Mouse (Mus musculus): ENCODE measurements at regions not wholly inside any gene's neighbourhood (a gene's known extent, or its start where the extent isn't known, plus 50 kb on each side); places are given as distances from the start of the nearest gene placed in this dataset.

GRCm38 (mm10) chr15:10899904-10900303, 52.2 kb upstream of the C1qtnf3 start:
- no peak for TF ChIP-seq CTCF (IDR thresholded peaks at IDR 0.05; ENCODE audit: low read depth, low read length)
- TF ChIP-seq POLR2A (IDR thresholded peaks at IDR 0.05; ENCODE audit: borderline replicate concordance, low read depth, low read length), result no peak
- Histone ChIP-seq H3K4me3 (ENCODE audit: insufficient read depth, low read length) (no peak overlapping the region), H3K4me1 (ENCODE audit: control insufficient read depth, insufficient read depth, low read length) (peaks cover 25% of the 10 kb centered on the region), H3K27ac (ENCODE audit: insufficient read depth, low read depth, low read length) (no peak overlapping the region)

GRCm38 (mm10) chr15:10901075-10901474, 51.1 kb upstream of the C1qtnf3 start:
- Histone ChIP-seq H3K27ac (ENCODE audit: insufficient read depth, low read depth, low read length) (no peak overlapping the region), H3K4me3 (ENCODE audit: insufficient read depth, low read length) (no peak overlapping the region), H3K4me1 (ENCODE audit: control insufficient read depth, insufficient read depth, low read length) (peaks cover 22% of the 10 kb centered on the region)
- no peak for TF ChIP-seq CTCF (IDR thresholded peaks at IDR 0.05; ENCODE audit: low read depth, low read length)

DNA sequence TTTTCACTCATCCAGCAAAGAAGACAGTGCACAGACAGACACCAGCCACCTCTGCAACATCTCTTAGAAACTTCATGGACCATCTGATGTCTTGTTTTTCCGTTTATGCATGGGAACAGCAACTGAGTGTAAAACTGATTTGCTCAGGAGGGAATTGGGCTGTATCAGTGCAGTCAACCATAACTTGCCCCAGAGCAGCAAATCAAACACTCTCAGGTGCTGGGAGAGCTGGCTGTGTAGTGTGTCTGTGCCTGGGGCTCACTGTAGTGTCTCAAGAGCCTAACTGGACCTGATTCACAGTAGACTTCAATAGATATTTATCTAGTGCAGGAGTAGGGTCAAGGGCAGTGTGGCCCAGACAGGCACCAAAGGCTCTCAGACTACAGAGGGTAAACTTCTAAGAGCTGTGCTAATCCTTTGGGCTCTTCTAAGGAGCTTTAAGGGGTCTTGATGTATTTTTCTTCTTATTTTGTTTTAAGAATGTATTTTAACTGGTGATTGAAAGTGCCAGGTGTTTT, 50.3 kb upstream of the C1qtnf3 start:
- TF ChIP-seq CTCF (IDR thresholded peaks at IDR 0.05; ENCODE audit: low read depth, low read length) (no peak), POLR2A (IDR thresholded peaks at IDR 0.05; ENCODE audit: borderline replicate concordance, low read depth, low read length) (no peak)
- Histone ChIP-seq H3K4me3 (ENCODE audit: insufficient read depth, low read length) (no peak overlapping the region), H3K27ac (ENCODE audit: insufficient read depth, low read depth, low read length) (no peak overlapping the region), H3K4me1 (ENCODE audit: control insufficient read depth, insufficient read depth, low read length) (peaks cover 19% of the 10 kb centered on the region)
